Mouse (Mus musculus) T-helper 17 cell (primary cell): Measurements from ENCODE around the gene Prpsap1.

Source experiments
- in situ Hi-C, 2 experiments: fragments of 300-600 bp; cut with MboI, MseI; formaldehyde crosslinking; loops; 1 replicate in 1 of 2; 2 replicates in 1 of 2; pipeline ENCODE4 v1.15.1; 2025; ENCODE audit warnings: high pct_unique_total_duplicates in 2 of 2

Prpsap1 gene

GRCm38 (mm10) chr11:116493795-116494252 is at the start of gene Prpsap1:
Prpsap1 (minus strand) TSS chr11:116494202.
- in situ Hi-C loops = no loop called here

- in situ Hi-C loops = loop anchor here in 1 of 2 experiments (5.0 kb wide), 1 partner anchor 86 kb away; no protein-coding TSS in a partner anchor
These were observed 49.1 kb upstream of the Prpsap1 start for GRCm38 (mm10) chr11:116543110-116543509.

- in situ Hi-C loops = loop anchor here in 1 of 2 experiments (5.0 kb wide), 1 partner anchor 84 kb away; no protein-coding TSS in a partner anchor
These were observed 47.2 kb upstream of the Prpsap1 start for GRCm38 (mm10) chr11:116541183-116541582.

- in situ Hi-C loops = no loop called here
These were observed 44.2 kb upstream of the Prpsap1 start for GRCm38 (mm10) chr11:116538142-116538735.

- in situ Hi-C loops = no loop called here
These were observed 43.4 kb upstream of the Prpsap1 start for GRCm38 (mm10) chr11:116537388-116537787.

- in situ Hi-C loops = no loop called here
These were observed 42.7 kb upstream of the Prpsap1 start for GRCm38 (mm10) chr11:116536685-116537084.

- in situ Hi-C loops = loop anchor here in 1 of 2 experiments (5.0 kb wide), 1 partner anchor 37 kb away; no protein-coding TSS in a partner anchor
These were observed 40.3 kb upstream of the Prpsap1 start for GRCm38 (mm10) chr11:116534154-116534865.

GRCm38 (mm10) chr11:116533341-116534153 is 39.5 kb upstream of the Prpsap1 start:
- in situ Hi-C loops = loop anchor here in 1 of 2 experiments (5.0 kb wide), 1 partner anchor 36 kb away; no protein-coding TSS in a partner anchor

- in situ Hi-C loops = loop anchor here in 1 of 2 experiments (5.0 kb wide), 1 partner anchor 36 kb away; no protein-coding TSS in a partner anchor
These were observed 38.9 kb upstream of the Prpsap1 start for GRCm38 (mm10) chr11:116532810-116533338.

GRCm38 (mm10) chr11:116532262-116532809 is 38.3 kb upstream of the Prpsap1 start:
- in situ Hi-C loops = loop anchor here in 1 of 2 experiments (5.0 kb wide), 1 partner anchor 35 kb away; no protein-coding TSS in a partner anchor

GRCm38 (mm10) chr11:116531371-116532191 is 37.6 kb upstream of the Prpsap1 start:
- in situ Hi-C loops = loop anchor here in 1 of 2 experiments (5.0 kb wide), 1 partner anchor 34 kb away; no protein-coding TSS in a partner anchor

GRCm38 (mm10) chr11:116530187-116531147 is 36.5 kb upstream of the Prpsap1 start, which contains the start of gene Sphk1:
Sphk1 (plus strand) TSS chr11:116530925.
- in situ Hi-C loops = loop anchor here in 1 of 2 experiments (5.0 kb wide), 1 partner anchor 33 kb away; no protein-coding TSS in a partner anchor

GRCm38 (mm10) chr11:116528636-116529320 is 34.8 kb upstream of the Prpsap1 start:
- in situ Hi-C loops = no loop called here

- in situ Hi-C loops = no loop called here
These were observed 29.7 kb upstream of the Prpsap1 start for GRCm38 (mm10) chr11:116523699-116524189.

- in situ Hi-C loops = no loop called here
These were observed 29.1 kb upstream of the Prpsap1 start for GRCm38 (mm10) chr11:116522886-116523698.

GRCm38 (mm10) chr11:116522046-116522445 is 28.0 kb upstream of the Prpsap1 start:
- in situ Hi-C loops = no loop called here

GRCm38 (mm10) chr11:116521143-116521542 is 27.1 kb upstream of the Prpsap1 start:
- in situ Hi-C loops = no loop called here
